ENCODE assay signal across 10 mouse cellular contexts in genomic region chr4:130914011-130914410, GRCm38 (mm10). TPM values are rescaled to one million over a fixed set of nuclear protein-coding genes. Genes with fewer than 3 reads are reported as not detected.
A peak's percentile ranks its signal among the peaks of the same experiment; 100 is the strongest.
DNase-seq lines count a peak whose midpoint lies in the region; ATAC-seq and TF ChIP-seq lines count a peak whose summit lies in the region.
"Had no signal": no experiment of that assay in that cellular context is flagged by ENCODE, and none has a peak within 500 bp of the region (broad histone marks: within the 10 kb centered on the region; RNA-seq: fewer than 3 reads in every experiment).

No protein-coding gene starts in this region.

- TF ChIP-seq CTCF in CH12.LX (conservative IDR thresholded peaks at IDR 0.05 in 1 of 2, IDR thresholded peaks at IDR 0.05 in 1 of 2; ENCODE audit: low read depth in 2 of 2, low read length in 2 of 2) = no peak
- no peak for TF ChIP-seq CTCF in small intestine, adult 2 months (IDR thresholded peaks at IDR 0.05; ENCODE audit: extremely low read depth, insufficient read length, insufficient replicate concordance, low read depth, low read length)

- no peaks in the 10 kb centered on the region for H3K9me3 ChIP-seq in forebrain, embryonic 10.5 days
- no peaks in the 10 kb centered on the region for H3K9me3 ChIP-seq in forebrain, embryonic 11.5 days (ENCODE audit: control insufficient read depth, low read length)
- no peaks in the 10 kb centered on the region for H3K9me3 ChIP-seq in CH12.LX (replicated peaks; ENCODE audit: low read length)

- peaks cover 31% of the 10 kb centered on the region for H3K4me1 ChIP-seq in forebrain, embryonic 10.5 days
- no peaks in the 10 kb centered on the region for H3K4me1 ChIP-seq in forebrain, embryonic 11.5 days (replicated peaks; ENCODE audit: control insufficient read depth, insufficient read depth, low read length)
- peaks cover 15 to 59% of the 10 kb centered on the region in 2 experiments for H3K4me1 ChIP-seq in CH12.LX (ENCODE audit: control insufficient read depth in 1 of 2, insufficient read depth in 2 of 2)
- H3K4me1 ChIP-seq in small intestine, adult 2 months (ENCODE audit: control insufficient read depth, insufficient read depth, insufficient read length, low read length) = no peaks in the 10 kb centered on the region; the same call in 1 of the 2 replicates

- no peak for TF ChIP-seq POLR2A in CH12.LX (IDR thresholded peaks at IDR 0.05; ENCODE audit: low read depth, low read length)
- TF ChIP-seq POLR2A in small intestine, adult 2 months (IDR thresholded peaks at IDR 0.05; ENCODE audit: low read depth, low read length) = no peak

- H3K79me2 ChIP-seq in CH12.LX (replicated peaks; ENCODE audit: control insufficient read depth, extremely low read depth, insufficient read depth, poor library complexity, severe bottlenecking) = peaks cover 72% of the 10 kb centered on the region

- no peak; the same call in 1 of the 2 replicates for TF ChIP-seq RAD21 in CH12.LX (IDR thresholded peaks at IDR 0.05; ENCODE audit: low read depth, low read length)

- DNase-seq in forebrain, embryonic 10.5 days (ENCODE audit: extremely low spot score, low spot score) = no peak
- DNase-seq in forebrain, embryonic 11.5 days (ENCODE audit: low spot score) = no peak
- DNase-seq in CH12.LX (ENCODE audit: extremely low read depth) = peak; percentile 89
- DNase-seq in liver = peak; percentile 58
- DNase-seq in left cerebral cortex, adult 11 months (ENCODE audit: low spot score) = no peak
- no peak for DNase-seq in urinary bladder, postnatal 4 days (ENCODE audit: low spot score in 2 of 2)
- DNase-seq in adrenal gland, postnatal 14 days = no peak

- dilution Hi-C loops in CH12.LX (cut with MboI; ENCODE audit: extremely low pct_ligation_motif_present, extremely low pct_unique_long_range_greater_than_20kb, low sequenced_read_pairs) = no loop called here

- ATAC-seq in forebrain, embryonic 11.5 days (replicated peaks; ENCODE audit: low FRiP score) = no peak

- H3K36me3 ChIP-seq in forebrain, embryonic 10.5 days (replicated peaks) = no peaks in the 10 kb centered on the region
- no peaks in the 10 kb centered on the region for H3K36me3 ChIP-seq in forebrain, embryonic 11.5 days (ENCODE audit: control insufficient read depth, insufficient read depth, low read length)
- H3K36me3 ChIP-seq in CH12.LX (replicated peaks in 1 of 2; ENCODE audit: control insufficient read depth in 1 of 2, insufficient read depth in 1 of 2, low read length in 1 of 2) = peaks cover 24 to 40% of the 10 kb centered on the region in 2 experiments
- H3K36me3 ChIP-seq in small intestine, adult 2 months (ENCODE audit: control insufficient read depth, insufficient read depth, low read length) = no peaks in the 10 kb centered on the region

- peak overlapping the region; percentile 49; the same call in 1 of the 2 replicates for H3K27ac ChIP-seq in forebrain, embryonic 10.5 days
- no peak overlapping the region for H3K27ac ChIP-seq in forebrain, embryonic 11.5 days (ENCODE audit: low read depth, low read length)
- H3K27ac ChIP-seq in CH12.LX (ENCODE audit: insufficient read depth, low read depth) = peak overlapping the region; percentile 93
- H3K27ac ChIP-seq in small intestine, adult 2 months (ENCODE audit: insufficient read depth, low read depth, low read length) = peak overlapping the region; percentile 87

- H3K4me2 ChIP-seq in forebrain, embryonic 11.5 days (ENCODE audit: low read depth, low read length, severe bottlenecking) = no peak overlapping the region
- peak overlapping the region; percentile 18; the same call in 1 of the 2 replicates for H3K4me2 ChIP-seq in CH12.LX (ENCODE audit: insufficient read depth, low read depth, poor library complexity, severe bottlenecking)

- in situ Hi-C loops in CH12.LX (cut with MboI; ENCODE audit: low pct_ligation_motif_present, low pct_unique_long_range_greater_than_20kb, low sequenced_read_pairs) = no loop called here

- H3K27me3 ChIP-seq in forebrain, embryonic 10.5 days (ENCODE audit: poor library complexity, severe bottlenecking) = no peaks in the 10 kb centered on the region
- H3K27me3 ChIP-seq in forebrain, embryonic 11.5 days (ENCODE audit: control insufficient read depth, insufficient read depth, low read length) = no peaks in the 10 kb centered on the region
- no peaks in the 10 kb centered on the region for H3K27me3 ChIP-seq in CH12.LX (replicated peaks)
- no peaks in the 10 kb centered on the region for H3K27me3 ChIP-seq in small intestine, adult 2 months (ENCODE audit: control insufficient read depth, insufficient read depth, low read length)

- no peak overlapping the region for H3K9ac ChIP-seq in forebrain, embryonic 11.5 days (ENCODE audit: low read length)
- peak overlapping the region; percentile 98 for H3K9ac ChIP-seq in CH12.LX (ENCODE audit: insufficient read depth, low read depth)

- TF ChIP-seq EP300 in CH12.LX (IDR thresholded peaks at IDR 0.05; ENCODE audit: low read length) = peak; percentile 75

- H3K4me3 ChIP-seq in forebrain, embryonic 10.5 days = no peak overlapping the region
- no peak overlapping the region for H3K4me3 ChIP-seq in forebrain, embryonic 11.5 days (ENCODE audit: low read depth, low read length)
- peak overlapping the region; percentile 68 to 84 (median 75) for H3K4me3 ChIP-seq in CH12.LX (replicated peaks in 1 of 3; ENCODE audit: low read depth in 2 of 3, low read length in 2 of 3, poor library complexity in 1 of 3)
- H3K4me3 ChIP-seq in small intestine, adult 2 months (ENCODE audit: low read depth, low read length) = peak overlapping the region; percentile 74

- WGBS in forebrain, embryonic 10.5 days = 90% methylated on average over 4 of the region's 4 CpGs
- WGBS in forebrain, embryonic 11.5 days = 88% methylated on average over 4 of the region's 4 CpGs
- 76% methylated on average over 4 of the region's 4 CpGs for WGBS in small intestine, adult 2 months

TF ChIP-seq in CH12.LX, 34 proteins besides CTCF, POLR2A, EP300 and RAD21 (continues in another document):
- no peak for TF ChIP-seq JUND (conservative IDR thresholded peaks at IDR 0.05; ENCODE audit: low read depth, low read length)
- TF ChIP-seq RCOR1 (conservative IDR thresholded peaks at IDR 0.05; ENCODE audit: low read depth, low read length) = 0 out of 2 replicates have a peak, but pooled peaks have one; percentile 45
- no peak for TF ChIP-seq ZC3H11A (IDR thresholded peaks at IDR 0.05; ENCODE audit: low read depth, low read length)
- TF ChIP-seq TCF12 (IDR thresholded peaks at IDR 0.05; ENCODE audit: low read depth, low read length) = peak; percentile 86
- TF ChIP-seq MAFK (IDR thresholded peaks at IDR 0.05; ENCODE audit: insufficient replicate concordance, low read length) = no peak
- 0 out of 2 replicates have a peak, but pooled peaks have one; percentile 48 for TF ChIP-seq KAT2A (IDR thresholded peaks at IDR 0.05; ENCODE audit: insufficient replicate concordance, low read length)
- TF ChIP-seq CHD2 (IDR thresholded peaks at IDR 0.05; ENCODE audit: low read length) = peak; percentile 84
- peak; percentile 31; the same call in 1 of the 2 replicates for TF ChIP-seq CHD1 (IDR thresholded peaks at IDR 0.05; ENCODE audit: low read depth, low read length)
- TF ChIP-seq MXI1 (IDR thresholded peaks at IDR 0.05; ENCODE audit: low read depth, low read length) = peak; percentile 79
- TF ChIP-seq ZKSCAN1 (IDR thresholded peaks at IDR 0.05; ENCODE audit: borderline replicate concordance, low read depth, low read length) = no peak
- peak; percentile 90 for TF ChIP-seq SIN3A (IDR thresholded peaks at IDR 0.05; ENCODE audit: low read length)
- TF ChIP-seq TBP (conservative IDR thresholded peaks at IDR 0.05; ENCODE audit: low read depth, low read length) = 0 out of 2 replicates have a peak, but pooled peaks have one; percentile 18
- TF ChIP-seq ELF1 (IDR thresholded peaks at IDR 0.05; ENCODE audit: low read depth, low read length) = peak; percentile 59
- TF ChIP-seq ZMIZ1 (IDR thresholded peaks at IDR 0.05; ENCODE audit: low read depth, low read length) = peak; percentile 36; the same call in 1 of the 2 replicates
- TF ChIP-seq USF2 (conservative IDR thresholded peaks at IDR 0.05; ENCODE audit: low read depth, low read length) = no peak
- TF ChIP-seq IRF4 (IDR thresholded peaks at IDR 0.05; ENCODE audit: low read depth, low read length) = peak; percentile 58; the same call in 1 of the 2 replicates
- peak; percentile 77 for TF ChIP-seq MEF2A (IDR thresholded peaks at IDR 0.05; ENCODE audit: borderline replicate concordance, low read depth, low read length)
- TF ChIP-seq NELFE (IDR thresholded peaks at IDR 0.05; ENCODE audit: low read depth, low read length) = peak; percentile 65; the same call in 1 of the 2 replicates
- no peak for TF ChIP-seq JUN (IDR thresholded peaks at IDR 0.05; ENCODE audit: insufficient read depth, low read depth, low read length)
- TF ChIP-seq PAX5 (IDR thresholded peaks at IDR 0.05; ENCODE audit: low read length) = no peak
- TF ChIP-seq USF1 (IDR thresholded peaks at IDR 0.05; ENCODE audit: low read depth, low read length) = no peak
- no peak; the same call in none of the 2 replicates for TF ChIP-seq SMC3 (IDR thresholded peaks at IDR 0.05; ENCODE audit: low read depth, low read length)
- 0 out of 2 replicates have a peak, but pooled peaks have one; percentile 45 for TF ChIP-seq NRF1 (IDR thresholded peaks at IDR 0.05; ENCODE audit: low read depth, low read length)
- no peak for TF ChIP-seq E2F4 (IDR thresholded peaks at IDR 0.05; ENCODE audit: insufficient replicate concordance, low read depth, low read length)
- peak; percentile 73; the same call in 1 of the 2 replicates for TF ChIP-seq MYC (IDR thresholded peaks at IDR 0.05; ENCODE audit: low read depth, low read length)
- TF ChIP-seq ZNF384 (IDR thresholded peaks at IDR 0.05; ENCODE audit: low read depth, low read length) = no peak
- peak; percentile 89 for TF ChIP-seq BHLHE40 (IDR thresholded peaks at IDR 0.05; ENCODE audit: low read depth, low read length)

RNA-seq across cellular contexts. Expression of gene Laptm5, which starts 1.1 kb away (rescaled TPM):
- polyA plus RNA-seq in forebrain, embryonic 10.5 days (2016; fragmentation: Nextera tagmentation; extraction: Ambion mirVana) = 16.7 and 17.1 TPM in 2 replicates
- 17.2 and 20.7 TPM in 2 replicates for polyA plus RNA-seq in forebrain, embryonic 11.5 days (2014; fragmentation: Nextera tagmentation; extraction: Ambion mirVana)
- total RNA-seq in CH12.LX (2012; rRNA removed) (182 and 225 TPM in 2 replicates), CH12.LX (2014; rRNA removed) (32.3 and 41.1 TPM in 2 replicates)
- 486 and 594 TPM in 2 replicates for polyA plus RNA-seq in CH12.LX (2012; ENCODE audit: insufficient read length, low read depth)
- polyA plus RNA-seq in small intestine, adult 2 months (2012; rRNA removed) = 56.1 and 79.0 TPM in 2 replicates
- total RNA-seq in adrenal gland, postnatal 14 days (2021) = 15.2 and 52.4 TPM in 2 replicates

RNA-seq across cellular contexts. Expression of gene Matn1, which starts 30.2 kb away (rescaled TPM):
- polyA plus RNA-seq in forebrain, embryonic 10.5 days (2016; fragmentation: Nextera tagmentation; extraction: Ambion mirVana) = not detected in 2 replicates
- polyA plus RNA-seq in forebrain, embryonic 11.5 days (2014; fragmentation: Nextera tagmentation; extraction: Ambion mirVana) = not detected in 2 replicates
- 1.8 and 3.5 TPM in 2 replicates for total RNA-seq in CH12.LX (2012; rRNA removed)
- total RNA-seq in CH12.LX (2014; rRNA removed) = 0.30 and 0.52 TPM in 2 replicates
- polyA plus RNA-seq in CH12.LX (2012; ENCODE audit: insufficient read length, low read depth) = 0.37 and 0.76 TPM in 2 replicates
- 0.05 TPM in 1 of 2 replicates, not detected in the other for polyA plus RNA-seq in small intestine, adult 2 months (2012; rRNA removed)
- total RNA-seq in adrenal gland, postnatal 14 days (2021) = not detected in 2 replicates
- polyA plus RNA-seq: intestine, embryonic 14.5 days; neural tube, embryonic 11.5 days had no signal

Comparison
In these comparisons a context has a peak if more than half of its experiments do, and no peak if none do; other contexts are left out.
1. DNase-seq: peak in CH12.LX (single experiment) and liver (single experiment); none in forebrain, embryonic 10.5 days (single experiment), forebrain, embryonic 11.5 days (single experiment), left cerebral cortex, adult 11 months (single experiment), urinary bladder, postnatal 4 days (0 of 2) and adrenal gland, postnatal 14 days (single experiment).
2. H3K4me3 ChIP-seq: peak in CH12.LX (3 of 3) and small intestine, adult 2 months (single experiment); none in forebrain, embryonic 10.5 days (single experiment) and forebrain, embryonic 11.5 days (single experiment).